Mouse (Mus musculus) liver, embryonic 13.5 days (tissue): ENCODE results near the gene Nbeal1. TPM values are rescaled to one million over a fixed set of nuclear protein-coding genes. Genes with fewer than 3 reads are reported as not detected.
A peak's percentile ranks its signal among the peaks of the same experiment; 100 is the strongest.
"Not testable (repeated sequence)": the region's sequence is repeated elsewhere in the genome, so short reads cannot be mapped to it uniquely, and the experiment has no call there.

Experiments used
- ATAC-seq: fragments of 200-750 bp; cut with Nextera tagmentation; 2 replicates; pipeline ENCODE4 v1.8.0; 2017; ENCODE audit warnings: low read depth, mild to moderate bottlenecking, moderate number of reproducible peaks, moderate library complexity
- DNase-seq: peaks from one replicate; pipeline ENCODE4 v3.0.0; 2022
- H3K27ac ChIP-seq: fragments of 300-500 bp; sonication (generic); 2 replicates; pipeline ENCODE4 v1.5.1; 2015; ENCODE audit warnings: moderate library complexity, mild to moderate bottlenecking, inconsistent platforms
- H3K27me3 ChIP-seq: fragments of 300-500 bp; sonication (generic); 2 replicates; pipeline ENCODE4 v1.6.1; 2015; ENCODE audit warnings: mild to moderate bottlenecking, inconsistent platforms
- H3K36me3 ChIP-seq: fragments of 300-500 bp; sonication (generic); 2 replicates; pipeline ENCODE4 v1.6.1; 2015; ENCODE audit warnings: mild to moderate bottlenecking, inconsistent platforms
- H3K4me1 ChIP-seq: fragments of 300-500 bp; sonication (generic); replicated peaks from 2 replicates; pipeline ENCODE4 v1.6.1; 2015; ENCODE audit warnings: inconsistent platforms
- H3K4me2 ChIP-seq: fragments of 300-500 bp; sonication (generic); 2 replicates; pipeline ENCODE4 v1.6.1; 2015; ENCODE audit warnings: inconsistent platforms, mild to moderate bottlenecking, moderate library complexity
- H3K4me3 ChIP-seq: fragments of 300-500 bp; sonication (generic); replicated peaks from 2 replicates; pipeline ENCODE4 v1.5.1; 2015; ENCODE audit warnings: mild to moderate bottlenecking, inconsistent platforms
- H3K9ac ChIP-seq: fragments of 300-500 bp; sonication (generic); 2 replicates; pipeline ENCODE4 v1.6.1; 2015; ENCODE audit warnings: mild to moderate bottlenecking, inconsistent platforms
- H3K9me3 ChIP-seq: fragments of 300-500 bp; sonication (generic); replicated peaks from 2 replicates; pipeline ENCODE4 v1.6.1; 2016; ENCODE audit warnings: inconsistent platforms
- WGBS: fragments of 180-500 bp; shearing (Covaris S2); methylation state at CpG from one replicate; pipeline ENCODE4 v1.1.7; 2015; ENCODE audit not compliant: insufficient replicate concordance; 5-methylcytosine and 5-hydroxymethylcytosine counted together
- polyA plus RNA-seq: library from polyadenylated mRNA; unstranded; fragments of >200 nt; fragmentation: Nextera tagmentation; extraction: Ambion mirVana; gene quantifications from 2 replicates; pipeline ENCODE4 v1.2.1, GENCODE M21; 2015

Gene Nbeal1
- 1.3 and 1.4 TPM in 2 replicates for polyA plus RNA-seq

- H3K27me3 ChIP-seq: no peaks in the 10 kb centered on the region
- peak within 1 kb of the TSS; percentile 94 for H3K9ac ChIP-seq
- peak; percentile 99 for DNase-seq
- H3K27ac ChIP-seq: peak within 1 kb of the TSS; percentile 83
- peaks cover 18% of the 10 kb centered on the region for H3K4me1 ChIP-seq
- under 1% methylated on average over 74 of the region's 74 CpGs for WGBS
- no peaks in the 10 kb centered on the region for H3K9me3 ChIP-seq
- peak within 1 kb of the TSS; percentile 98 for H3K4me2 ChIP-seq
- peak; percentile 99 for ATAC-seq
- peak within 1 kb of the TSS; percentile 92 for H3K4me3 ChIP-seq
- H3K36me3 ChIP-seq: no peaks in the 10 kb centered on the region
Measured at GRCm38 (mm10) chr1:60179932-60180783, at the start of gene Nbeal1. Gene Nbeal1 (plus strand): TSS chr1:60180599.

- no peaks in the 10 kb centered on the region for H3K9me3 ChIP-seq
- H3K4me3 ChIP-seq: no peak overlapping the region
- ATAC-seq (no peak), DNase-seq (no peak)
- no peak overlapping the region for H3K27ac ChIP-seq
- no peaks in the 10 kb centered on the region for H3K36me3 ChIP-seq
- 65% methylated on average over 9 of the region's 9 CpGs for WGBS
- H3K9ac ChIP-seq: no peak overlapping the region
- no peaks in the 10 kb centered on the region for H3K27me3 ChIP-seq
- H3K4me2 ChIP-seq: no peak overlapping the region
- no peaks in the 10 kb centered on the region for H3K4me1 ChIP-seq
Measured at GRCm38 (mm10) chr1:60137346-60137745, 43.1 kb upstream of the Nbeal1 start.

- H3K4me1 ChIP-seq: no peaks in the 10 kb centered on the region
- no peaks in the 10 kb centered on the region for H3K27me3 ChIP-seq
- H3K9ac ChIP-seq: no peak overlapping the region
- DNase-seq (peak; percentile 8), ATAC-seq (no peak; the same call in 1 of the 2 replicates)
- H3K4me3 ChIP-seq: no peak overlapping the region
- no peaks in the 10 kb centered on the region for H3K9me3 ChIP-seq
- WGBS: 60% methylated on average over 5 of the region's 5 CpGs
- no peak overlapping the region for H3K4me2 ChIP-seq
- H3K27ac ChIP-seq: no peak overlapping the region
- H3K36me3 ChIP-seq: no peaks in the 10 kb centered on the region
Measured at GRCm38 (mm10) chr1:60152700-60153099, 27.7 kb upstream of the Nbeal1 start.

- no peak overlapping the region for H3K9ac ChIP-seq
- H3K9me3 ChIP-seq: no peaks in the 10 kb centered on the region
- no peak overlapping the region for H3K4me2 ChIP-seq
- H3K27me3 ChIP-seq: no peaks in the 10 kb centered on the region
- H3K4me1 ChIP-seq: no peaks in the 10 kb centered on the region
- H3K27ac ChIP-seq: no peak overlapping the region
- ATAC-seq (no peak), DNase-seq (no peak)
- H3K36me3 ChIP-seq: no peaks in the 10 kb centered on the region
- 50% methylated on average over 7 of the region's 7 CpGs for WGBS
- no peak overlapping the region for H3K4me3 ChIP-seq
Measured at GRCm38 (mm10) chr1:60156651-60157050, 23.7 kb upstream of the Nbeal1 start.

GRCm38 (mm10) chr1:60158411-60158810 is 22.0 kb upstream of the Nbeal1 start:
- Histone ChIP-seq H3K4me3 (no peak overlapping the region), H3K4me2 (no peak overlapping the region), H3K9me3 (no peaks in the 10 kb centered on the region), H3K27me3 (no peaks in the 10 kb centered on the region), H3K27ac (no peak overlapping the region), H3K36me3 (no peaks in the 10 kb centered on the region), H3K4me1 (no peaks in the 10 kb centered on the region), H3K9ac (no peak overlapping the region)
- ATAC-seq: no peak
- no peak for DNase-seq
- 36% methylated on average over 3 of the region's 3 CpGs for WGBS

GRCm38 (mm10) chr1:60163676-60164075 is 16.7 kb upstream of the Nbeal1 start:
- H3K4me3 ChIP-seq: no peak overlapping the region
- no peaks in the 10 kb centered on the region for H3K36me3 ChIP-seq
- H3K9me3 ChIP-seq: no peaks in the 10 kb centered on the region
- DNase-seq (no peak), ATAC-seq (no peak)
- H3K4me1 ChIP-seq: no peaks in the 10 kb centered on the region
- no peak overlapping the region for H3K4me2 ChIP-seq
- 61% methylated on average over 3 of the region's 3 CpGs for WGBS
- no peak overlapping the region for H3K27ac ChIP-seq
- no peaks in the 10 kb centered on the region for H3K27me3 ChIP-seq
- no peak overlapping the region for H3K9ac ChIP-seq

- Histone ChIP-seq H3K4me3 (no peak overlapping the region), H3K4me2 (no peak overlapping the region), H3K9me3 (no peaks in the 10 kb centered on the region), H3K9ac (no peak overlapping the region), H3K36me3 (no peaks in the 10 kb centered on the region), H3K27me3 (no peaks in the 10 kb centered on the region), H3K4me1 (no peaks in the 10 kb centered on the region), H3K27ac (no peak overlapping the region)
- 66% methylated on average over 2 of the region's 2 CpGs for WGBS
- DNase-seq (no peak), ATAC-seq (no peak)
Measured at GRCm38 (mm10) chr1:60169626-60170025, 10.8 kb upstream of the Nbeal1 start.

GRCm38 (mm10) chr1:60170251-60170650 is 10.1 kb upstream of the Nbeal1 start:
- H3K27ac ChIP-seq: no peak overlapping the region
- no peaks in the 10 kb centered on the region for H3K36me3 ChIP-seq
- H3K9ac ChIP-seq: no peak overlapping the region
- no peak overlapping the region for H3K4me3 ChIP-seq
- DNase-seq (no peak), ATAC-seq (no peak)
- H3K4me2 ChIP-seq: no peak overlapping the region
- 61% methylated on average over 2 of the region's 2 CpGs for WGBS
- H3K4me1 ChIP-seq: no peaks in the 10 kb centered on the region
- no peaks in the 10 kb centered on the region for H3K27me3 ChIP-seq
- no peaks in the 10 kb centered on the region for H3K9me3 ChIP-seq

- no peaks in the 10 kb centered on the region for H3K9me3 ChIP-seq
- no peak overlapping the region for H3K4me2 ChIP-seq
- H3K4me1 ChIP-seq: no peaks in the 10 kb centered on the region
- no peak overlapping the region for H3K9ac ChIP-seq
- no peaks in the 10 kb centered on the region for H3K36me3 ChIP-seq
- ATAC-seq: no peak
- no peak for DNase-seq
- H3K27ac ChIP-seq: no peak overlapping the region
- no peak overlapping the region for H3K4me3 ChIP-seq
- H3K27me3 ChIP-seq: no peaks in the 10 kb centered on the region
- 78% methylated on average over 3 of the region's 3 CpGs for WGBS
Measured at GRCm38 (mm10) chr1:60173119-60173518, 7.3 kb upstream of the Nbeal1 start.

GRCm38 (mm10) chr1:60177814-60178213 is 2.6 kb upstream of the Nbeal1 start:
- not testable (repeated sequence) for H3K27ac ChIP-seq, ATAC-seq, H3K9ac ChIP-seq, DNase-seq, H3K27me3 ChIP-seq, H3K4me3 ChIP-seq, H3K36me3 ChIP-seq, H3K9me3 ChIP-seq, H3K4me2 ChIP-seq
- H3K4me1 ChIP-seq: peaks cover 18% of the 10 kb centered on the region
- WGBS: 69% methylated on average over 1 of the region's 1 CpGs

GRCm38 (mm10) chr1:60179376-60179775 is 1.0 kb upstream of the Nbeal1 start:
- ATAC-seq (no peak), DNase-seq (no peak)
- WGBS: 26% methylated on average over 4 of the region's 4 CpGs
- peaks cover 18% of the 10 kb centered on the region for H3K4me1 ChIP-seq
- no peaks in the 10 kb centered on the region for H3K36me3 ChIP-seq
- H3K4me2 ChIP-seq: peak overlapping the region; percentile 98
- peak overlapping the region; percentile 94 for H3K9ac ChIP-seq
- H3K4me3 ChIP-seq: peak overlapping the region; percentile 92
- no peak overlapping the region for H3K27ac ChIP-seq
- no peaks in the 10 kb centered on the region for H3K9me3 ChIP-seq
- H3K27me3 ChIP-seq: no peaks in the 10 kb centered on the region

- no peak for DNase-seq
- no peaks in the 10 kb centered on the region for H3K27me3 ChIP-seq
- H3K27ac ChIP-seq: peak overlapping the region; percentile 83
- peak overlapping the region; percentile 98 for H3K4me2 ChIP-seq
- H3K36me3 ChIP-seq: no peaks in the 10 kb centered on the region
- peaks cover 18% of the 10 kb centered on the region for H3K4me1 ChIP-seq
- peak overlapping the region; percentile 94 for H3K9ac ChIP-seq
- WGBS: under 1% methylated on average over 28 of the region's 30 CpGs
- no peaks in the 10 kb centered on the region for H3K9me3 ChIP-seq
- H3K4me3 ChIP-seq: peak overlapping the region; percentile 92
- ATAC-seq: no peak
Measured at GRCm38 (mm10) chr1:60180784-60181221, 404 bp downstream of the Nbeal1 start.
